Mouse (Mus musculus) ES-CJ7 (cell line): ENCODE measurements around the gene Olfr488.
"Not testable (repeated sequence)": the region's sequence is repeated elsewhere in the genome, so short reads cannot be mapped to it uniquely, and the experiment has no call there.

Source experiments
- DNase-seq: peaks from one replicate; pipeline ENCODE4 v3.0.0; 2011; ENCODE audit warnings: low read depth, low spot score

Gene Olfr488

DNA sequence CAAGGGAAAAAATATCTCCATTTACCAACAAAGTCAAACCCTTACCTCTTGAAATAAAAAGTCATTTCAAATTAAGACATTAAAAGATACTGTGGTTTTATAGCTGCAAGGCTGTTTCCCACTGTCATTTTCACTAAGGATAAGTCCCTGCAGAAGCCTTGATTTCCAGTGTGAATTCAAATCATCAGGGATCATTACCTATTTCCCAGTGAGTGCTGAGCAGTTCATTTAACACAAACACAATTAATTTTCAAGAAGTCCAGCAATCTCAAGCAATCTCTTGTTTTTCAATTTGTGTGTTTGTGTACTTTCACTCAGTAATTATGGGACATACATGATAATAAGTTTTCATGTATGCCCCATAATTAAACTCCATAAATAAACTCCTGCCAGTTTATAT, at the start of gene Olfr488:
Gene Olfr488, minus strand, starts transcription at position 101 of the 400 bp plus-strand sequence.
- DNase-seq: no peak

DNA sequence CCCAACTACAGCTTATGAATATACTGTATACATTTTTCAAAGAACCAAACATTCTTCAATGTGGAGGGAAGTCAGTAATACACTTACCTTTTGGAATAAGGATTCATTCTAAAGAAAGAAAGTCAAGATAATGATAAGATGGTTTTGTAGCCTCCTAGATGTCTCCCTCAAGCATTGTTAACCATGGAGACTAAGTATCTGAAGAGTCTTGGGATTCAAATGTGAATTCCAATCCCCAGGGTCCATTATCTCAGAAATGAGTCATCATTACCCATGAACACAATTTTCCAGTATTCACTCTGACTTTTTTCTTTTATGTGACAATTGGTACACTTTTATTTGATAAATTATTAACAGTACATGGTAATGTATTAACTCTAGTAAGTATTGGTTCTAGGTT, 30.7 kb upstream of the Olfr488 start, which contains the start of gene Olfr490:
Gene Olfr490, minus strand, starts transcription at position 101 of the 400 bp plus-strand sequence.
- no peak for DNase-seq

DNA sequence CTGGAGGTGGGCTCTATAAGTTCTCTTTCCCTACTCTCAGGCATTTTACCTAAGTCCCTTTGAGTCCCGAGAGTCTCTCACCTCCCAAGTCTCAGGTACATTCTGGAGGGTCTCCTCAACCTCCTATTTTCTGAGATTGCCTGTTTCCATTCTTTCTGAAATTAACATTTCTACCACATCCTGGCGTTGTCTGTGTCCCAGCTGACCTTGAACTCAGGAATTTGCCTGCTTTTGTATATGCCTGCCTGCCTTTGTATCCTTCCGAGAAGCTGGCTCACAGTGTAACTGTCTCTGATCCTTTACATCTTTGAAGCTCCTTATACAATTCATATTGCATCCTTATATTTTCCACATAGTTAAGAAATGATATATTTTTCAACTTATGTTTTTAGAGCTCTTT, 24.6 kb downstream of the Olfr488 start:
- DNase-seq: peak; percentile 56

DNA sequence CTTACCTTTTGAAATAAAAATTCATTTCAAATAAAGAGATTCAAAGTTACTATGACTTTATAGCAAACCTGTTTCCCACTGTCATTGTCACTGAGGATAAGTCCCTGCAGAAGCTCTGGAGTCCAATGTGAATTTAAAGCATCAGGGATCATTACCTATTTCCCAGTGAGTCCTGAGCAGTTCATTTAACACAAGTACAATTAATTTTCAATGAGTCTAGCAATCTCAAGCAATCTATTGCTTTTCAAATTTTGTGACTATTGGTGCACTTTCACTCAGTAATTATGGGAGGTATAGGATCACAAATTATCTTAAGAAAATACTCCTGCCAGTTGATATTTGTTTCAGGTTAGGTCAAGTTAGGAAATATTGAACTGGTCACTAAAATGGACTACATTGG, 43.6 kb downstream of the Olfr488 start, which contains the start of gene Olfr487:
Gene Olfr487, minus strand, starts transcription at position 101 of the 400 bp plus-strand sequence.
- not testable (repeated sequence) for DNase-seq
